Mouse (Mus musculus) urinary bladder, postnatal 25 days (tissue): ENCODE results near the gene Olfr420.

ENCODE experiments used
- DNase-seq: peaks from one replicate; pipeline ENCODE4 v3.0.0; 2022; ENCODE audit warnings: low spot score

Olfr420 gene

GRCm38 (mm10) chr1:174155333-174155732, at the start of gene Olfr420:
Gene Olfr420 (plus strand): TSS chr1:174155633.
- DNase-seq, result no peak

- no peak for DNase-seq
Observed at GRCm38 (mm10) chr1:174121062-174121461, 34.4 kb upstream of the Olfr420 start, which contains the start of gene Olfr231. Gene Olfr231 (minus strand): TSS chr1:174121162.

DNA sequence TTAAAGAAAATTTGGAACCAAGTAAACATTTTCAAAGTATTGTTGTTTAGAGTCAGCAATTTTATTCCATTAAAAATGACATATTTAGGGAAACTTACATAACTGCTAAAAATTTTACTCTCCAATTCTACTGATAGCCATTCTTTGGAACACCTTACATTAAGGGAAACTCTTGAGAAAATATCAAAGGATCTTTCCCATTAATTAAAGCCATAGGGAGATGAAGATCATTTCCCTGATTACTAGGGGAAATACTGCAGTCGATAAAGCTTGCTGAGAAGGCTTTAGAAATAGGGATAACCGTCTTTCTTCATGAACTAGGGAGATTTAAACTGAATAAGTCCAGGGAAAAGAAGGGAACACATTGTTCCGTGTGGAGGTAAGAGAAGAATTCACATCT, 24.2 kb upstream of the Olfr420 start, which contains the start of gene Olfr424:
Olfr424 (plus strand) TSS at position 301 of the 400 bp plus-strand sequence.
- no peak for DNase-seq

- no peak for DNase-seq
Observed at GRCm38 (mm10) chr1:174131999-174132398, 23.4 kb upstream of the Olfr420 start.

- DNase-seq, result no peak
Observed at GRCm38 (mm10) chr1:174141384-174141783, 14.0 kb upstream of the Olfr420 start.

GRCm38 (mm10) chr1:174146696-174147095, 8.7 kb upstream of the Olfr420 start:
- DNase-seq, result no peak

GRCm38 (mm10) chr1:174149289-174149688, 6.1 kb upstream of the Olfr420 start:
- no peak for DNase-seq

DNA sequence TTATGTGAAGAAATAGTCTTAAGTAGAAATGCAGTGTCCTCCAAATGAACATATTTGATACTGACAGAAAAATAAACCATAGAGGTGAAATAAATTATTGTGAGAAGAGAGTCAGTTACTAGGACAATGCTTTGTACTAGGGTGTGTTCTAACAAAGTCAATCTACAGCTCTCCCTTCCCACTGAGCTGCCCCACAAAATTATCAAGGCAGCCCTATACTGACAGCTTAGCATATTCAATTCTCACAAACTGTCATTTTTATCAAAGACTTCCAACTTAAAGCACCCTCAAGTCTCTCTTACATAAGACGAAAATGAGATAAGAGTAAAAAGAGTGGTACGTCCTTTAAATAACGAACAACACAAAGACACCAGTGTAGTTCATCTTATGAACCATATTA, 2.2 kb downstream of the Olfr420 start:
- no peak for DNase-seq

- DNase-seq, result no peak
Observed at GRCm38 (mm10) chr1:174158512-174158911, 3.1 kb downstream of the Olfr420 start.

DNA sequence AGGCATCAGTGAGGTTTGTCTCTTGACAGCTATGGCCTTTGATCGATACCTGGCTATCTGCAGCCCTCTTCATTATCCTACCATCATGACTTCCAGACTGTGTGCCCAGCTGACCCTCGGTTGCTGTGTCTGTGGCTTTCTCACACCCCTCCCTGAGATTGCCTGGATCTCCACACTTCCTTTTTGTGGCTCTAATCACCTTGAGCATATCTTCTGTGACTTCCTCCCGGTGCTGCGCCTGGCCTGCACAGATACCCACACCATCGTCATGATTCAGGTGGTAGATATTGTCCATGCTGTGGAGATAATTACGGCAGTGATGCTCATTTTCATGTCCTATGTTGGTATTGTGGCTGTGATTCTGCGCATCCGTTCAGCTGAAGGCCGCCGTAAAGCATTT, 3.7 kb downstream of the Olfr420 start:
- no peak for DNase-seq

GRCm38 (mm10) chr1:174169024-174169423, 13.6 kb downstream of the Olfr420 start:
- no peak for DNase-seq

- no peak for DNase-seq
Observed at GRCm38 (mm10) chr1:174170706-174171501, 15.5 kb downstream of the Olfr420 start.

DNA sequence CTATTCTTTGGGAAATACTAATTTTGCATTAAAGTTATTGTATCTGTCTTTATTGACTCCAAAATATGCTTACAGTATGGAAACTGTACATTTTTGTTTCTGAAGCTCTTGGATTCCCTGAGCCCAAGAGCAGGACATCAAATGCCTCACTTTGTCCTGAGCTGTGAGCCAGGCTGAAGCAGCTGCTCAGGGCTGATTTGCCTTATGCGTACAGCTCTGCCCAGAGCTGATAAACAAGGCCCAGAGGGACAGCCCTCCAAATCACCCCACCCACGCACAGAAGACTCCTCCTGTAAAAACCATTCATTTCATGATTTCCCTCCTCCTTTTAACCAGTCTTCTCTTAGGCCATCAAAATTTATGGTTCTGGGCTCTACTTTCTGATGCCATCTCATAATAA, 16.1 kb downstream of the Olfr420 start:
- DNase-seq, result no peak

DNA sequence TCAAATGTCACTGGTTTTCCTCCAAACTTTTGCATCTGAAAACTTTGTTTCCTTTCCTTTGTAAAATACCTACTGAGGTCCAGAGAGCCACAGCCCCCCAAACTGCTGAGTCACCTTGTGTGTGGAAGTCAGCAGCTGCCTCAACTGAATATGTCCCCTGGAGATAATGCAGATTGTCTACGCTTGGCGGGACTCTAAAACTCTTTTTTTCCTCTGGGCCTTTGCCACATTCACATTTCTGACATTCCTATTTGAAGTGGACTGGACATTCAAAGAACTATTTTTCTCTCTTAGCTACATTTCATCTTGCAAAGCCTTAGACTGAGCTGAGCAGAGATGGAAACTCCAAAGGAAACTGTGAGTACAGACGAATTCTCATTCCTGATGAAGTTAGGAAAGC, 17.2 kb downstream of the Olfr420 start, which contains the start of gene Spta1:
Spta1 (plus strand) TSS at position 172 of the 400 bp plus-strand sequence.
- DNase-seq, result no peak

DNA sequence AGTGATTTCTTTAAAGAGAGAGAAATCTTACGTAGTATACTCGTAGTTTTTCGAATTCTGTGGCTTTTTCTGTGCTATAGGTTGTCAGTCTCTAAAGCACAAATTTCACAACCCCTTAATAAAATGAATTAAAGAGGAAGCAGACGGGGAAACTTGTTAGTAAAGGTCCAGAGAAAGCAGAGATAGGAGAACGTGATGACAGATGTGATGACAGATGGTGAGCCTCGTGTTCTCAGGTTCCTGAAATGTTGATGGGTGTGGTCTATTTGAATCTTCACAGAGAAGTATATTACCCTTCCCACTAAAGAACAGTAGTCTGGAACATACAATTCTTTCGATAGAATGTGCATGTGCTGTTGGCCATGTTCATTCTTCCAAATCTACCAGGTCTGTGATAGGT, 49.3 kb downstream of the Olfr420 start:
- DNase-seq, result no peak
